Mouse (Mus musculus) large intestine, adult 2 months (tissue): ENCODE data around the gene Cdh22. TPM values are rescaled to one million over a fixed set of nuclear protein-coding genes. Genes with fewer than 3 reads are reported as not detected.

Experiments used
- DNase-seq: peaks from one replicate; pipeline ENCODE4 v3.0.0-alpha.2; 2012; ENCODE audit warnings: low read depth, low spot score
- WGBS: fragments of 180-500 bp; shearing (Covaris S2); methylation state at CpG from one replicate; pipeline ENCODE4 v1.1.7; 2018; 5-methylcytosine and 5-hydroxymethylcytosine counted together
- polyA plus RNA-seq: library from polyadenylated mRNA; depleted of rRNA; stranded (reverse); fragments of >200 nt; gene quantifications from 2 replicates; pipeline ENCODE4 v1.2.3, GENCODE M21; 2012

Gene Cdh22
- polyA plus RNA-seq, 1 experiment = 0.11 TPM

- 56% methylated on average over 9 of the region's 9 CpGs for WGBS
- DNase-seq = no peak
Observed at GRCm38 (mm10) chr2:165252801-165253200, 18.1 kb upstream of the Cdh22 start.

DNA sequence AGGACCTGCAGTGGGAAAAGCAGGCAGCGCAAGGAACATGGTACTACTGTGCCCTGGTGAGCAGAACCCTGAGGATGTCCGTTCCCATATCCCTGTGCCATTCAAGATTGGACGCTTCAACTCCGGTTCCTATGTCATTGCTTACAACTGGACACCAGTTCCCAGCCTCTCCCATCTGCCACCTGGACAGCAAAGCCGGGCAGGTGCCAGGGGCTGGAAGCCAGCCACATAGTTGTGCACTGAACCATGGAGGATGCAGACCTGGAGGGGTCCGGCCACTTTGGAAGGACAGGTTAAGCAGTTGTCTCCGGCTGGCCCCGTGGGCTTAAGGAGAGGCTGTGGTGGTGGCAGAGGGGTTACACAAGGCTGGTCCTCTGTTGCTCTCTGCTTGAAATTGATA, 17.7 kb upstream of the Cdh22 start:
- WGBS = 58% methylated on average over 8 of the region's 8 CpGs
- no peak for DNase-seq

DNA sequence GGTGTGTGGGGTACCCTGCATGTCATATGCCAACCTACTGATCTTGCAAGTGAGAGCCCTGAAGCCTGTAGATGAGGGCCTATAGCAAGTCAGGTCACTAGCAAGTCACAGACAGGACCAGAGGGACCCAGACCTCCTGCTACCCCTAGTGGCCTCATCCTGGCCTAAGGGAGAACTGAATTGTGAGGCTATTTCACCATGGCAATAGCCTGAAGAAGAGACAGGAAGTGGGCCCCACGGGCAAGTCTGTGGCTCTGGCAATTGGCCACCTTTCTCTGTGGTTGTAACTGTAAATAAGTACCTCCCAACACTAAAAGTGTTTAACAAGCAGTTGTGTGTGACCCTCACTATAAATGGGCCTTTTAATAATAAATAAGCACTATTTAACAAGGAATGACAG, 16.2 kb upstream of the Cdh22 start:
- 3% methylated on average over 1 of the region's 1 CpGs for WGBS

GRCm38 (mm10) chr2:165248967-165249366, 14.3 kb upstream of the Cdh22 start:
- 40% methylated on average over 3 of the region's 3 CpGs for WGBS

More for the DNA sequence above, 16.2 kb upstream of the Cdh22 start:
- no peak for DNase-seq

GRCm38 (mm10) chr2:165246349-165246748, 11.7 kb upstream of the Cdh22 start:
- DNase-seq = no peak
- 25% methylated on average over 11 of the region's 11 CpGs for whole genome bisulfite sequencing

More at GRCm38 (mm10) chr2:165248967-165249366, 14.3 kb upstream of the Cdh22 start:
- DNase-seq = no peak

GRCm38 (mm10) chr2:165243122-165243720, 8.6 kb upstream of the Cdh22 start:
- no peak for DNase-seq
- WGBS = 9% methylated on average over 11 of the region's 11 CpGs

DNA sequence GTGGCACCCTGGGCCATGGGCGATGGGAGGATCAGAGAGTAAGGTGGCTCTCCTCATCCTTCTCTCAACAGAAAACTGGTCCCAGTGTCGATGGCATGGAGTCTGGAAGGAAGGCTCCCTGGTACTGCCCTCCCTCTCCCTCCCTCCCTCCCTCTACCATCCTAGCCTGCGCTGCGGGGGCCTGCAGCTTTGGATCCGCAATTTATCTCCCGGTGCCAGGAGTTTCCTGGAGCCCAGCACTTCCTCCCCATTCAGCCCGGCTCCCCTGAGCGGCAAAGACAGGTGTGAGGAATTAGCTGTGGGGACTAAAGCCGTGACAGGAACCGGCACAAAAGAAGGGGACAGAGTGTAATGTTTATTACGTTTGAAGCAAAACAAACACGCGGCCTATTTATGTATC, 7.9 kb upstream of the Cdh22 start:
- 4% methylated on average over 13 of the region's 13 CpGs for WGBS
- no peak for DNase-seq

GRCm38 (mm10) chr2:165241786-165242185, 7.1 kb upstream of the Cdh22 start:
- WGBS = 48% methylated on average over 7 of the region's 7 CpGs
- no peak for DNase-seq

DNA sequence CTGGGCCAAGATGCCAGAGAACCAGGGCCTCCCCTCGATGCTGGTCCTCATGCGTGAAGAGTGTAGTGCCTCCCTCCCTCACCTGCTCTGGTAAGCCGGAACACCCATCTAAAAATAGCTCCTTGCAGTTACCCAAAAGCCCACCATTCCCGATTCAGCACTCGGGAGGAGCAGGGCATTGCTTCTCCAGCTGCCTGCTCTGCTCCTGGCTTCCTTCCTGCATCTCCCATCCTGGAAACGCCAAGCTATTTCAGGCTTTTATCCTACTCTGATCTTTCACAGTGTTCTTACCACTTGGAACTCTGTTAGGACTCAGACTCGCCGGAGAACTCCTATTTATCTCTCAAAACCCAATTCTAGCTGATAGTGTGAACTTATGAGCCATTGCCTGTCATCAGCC, 5.7 kb upstream of the Cdh22 start:
- 35% methylated on average over 8 of the region's 8 CpGs for WGBS
- no peak for DNase-seq

- no peak for DNase-seq
- 14% methylated on average over 15 of the region's 15 CpGs for WGBS
Observed at GRCm38 (mm10) chr2:165239533-165240144, 5.0 kb upstream of the Cdh22 start.

- no peak for DNase-seq
- 23% methylated on average over 12 of the region's 12 CpGs for WGBS
Observed at GRCm38 (mm10) chr2:165238416-165239145, 3.9 kb upstream of the Cdh22 start.

- WGBS = under 1% methylated on average over 40 of the region's 41 CpGs
Observed at GRCm38 (mm10) chr2:165234291-165234612, 401 bp downstream of the Cdh22 start.

GRCm38 (mm10) chr2:165233491-165234290, 962 bp downstream of the Cdh22 start:
- DNase-seq = no peak
- 2% methylated on average over 82 of the region's 82 CpGs for WGBS

More at GRCm38 (mm10) chr2:165234291-165234612, 401 bp downstream of the Cdh22 start:
- DNase-seq = no peak

GRCm38 (mm10) chr2:165229050-165229449, 5.6 kb downstream of the Cdh22 start:
- DNase-seq = no peak
- 79% methylated on average over 11 of the region's 11 CpGs for WGBS

DNA sequence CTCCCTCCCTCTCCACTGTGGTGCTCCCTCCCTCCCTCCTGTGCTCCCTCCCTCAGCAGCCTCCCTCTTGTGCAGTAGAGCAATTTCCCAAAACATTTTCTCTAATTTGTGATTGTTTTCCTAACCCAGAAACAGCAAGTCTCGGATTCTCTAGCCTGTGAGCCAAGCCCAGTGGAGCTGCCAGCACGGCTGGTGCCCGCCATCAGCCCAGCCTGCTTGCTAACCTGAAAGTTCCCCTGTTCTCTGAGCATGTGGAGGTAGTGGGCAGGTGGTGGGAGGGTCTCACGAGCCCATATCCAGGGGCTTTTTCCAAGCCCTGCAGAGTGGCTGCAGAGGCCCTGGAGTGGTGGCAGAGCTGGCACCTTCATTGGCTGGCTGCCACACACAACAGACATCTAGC, 10.8 kb downstream of the Cdh22 start:
- no peak for DNase-seq
- 50% methylated on average over 4 of the region's 4 CpGs for WGBS

GRCm38 (mm10) chr2:165221952-165222351, 12.7 kb downstream of the Cdh22 start:
- DNase-seq = no peak
- 6% methylated on average over 9 of the region's 9 CpGs for WGBS

DNA sequence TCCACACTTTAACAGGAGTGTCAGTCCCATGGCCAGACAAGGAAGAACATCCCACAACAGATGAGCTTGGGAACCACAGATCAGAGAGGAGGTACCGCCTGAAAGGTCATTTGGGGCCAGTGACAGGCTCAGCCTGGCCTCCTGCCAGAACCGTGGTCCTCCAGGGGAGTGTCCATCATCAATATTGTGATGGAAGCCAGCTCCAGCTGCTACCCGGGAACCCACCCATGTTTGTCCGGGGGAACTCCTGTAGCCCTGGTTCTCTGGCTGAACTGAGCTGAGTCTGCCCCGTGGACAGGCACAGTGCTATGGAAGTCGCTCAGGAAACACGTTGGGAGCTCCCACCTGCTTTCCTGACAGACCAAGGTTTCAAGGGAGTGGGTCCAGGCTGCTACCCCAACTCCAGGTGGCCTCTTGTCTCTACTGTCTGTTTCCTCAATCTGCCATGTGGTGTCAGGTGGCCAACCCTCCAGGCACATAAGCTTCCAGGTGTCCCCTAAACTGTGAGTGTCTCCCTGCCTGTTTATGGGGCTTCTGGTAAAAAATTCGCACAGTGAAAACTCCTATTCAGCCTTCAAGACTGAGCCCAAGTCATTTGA, 14.2 kb downstream of the Cdh22 start:
- DNase-seq = no peak
- WGBS = 51% methylated on average over 8 of the region's 8 CpGs

DNA sequence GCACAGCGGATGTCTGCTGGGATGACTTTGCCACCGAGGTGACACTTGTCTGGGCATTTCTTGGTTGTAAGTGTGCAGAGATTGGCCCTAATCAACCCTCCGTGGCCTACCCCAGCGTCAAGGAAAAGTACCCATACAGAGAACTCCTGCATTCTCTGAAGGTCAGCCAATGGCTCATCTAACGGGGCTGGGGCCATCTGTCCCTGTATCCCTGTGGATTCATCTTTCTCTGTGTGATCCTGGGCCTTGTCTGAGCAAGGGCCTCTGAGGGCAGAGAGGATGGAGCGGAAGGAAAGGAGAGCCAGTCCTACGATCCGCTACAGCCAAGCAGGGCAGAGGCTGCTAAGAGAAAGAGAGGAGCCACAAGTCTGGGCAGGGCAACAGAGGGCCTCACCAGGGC, 15.7 kb downstream of the Cdh22 start:
- DNase-seq = no peak
- 83% methylated on average over 8 of the region's 8 CpGs for WGBS

DNA sequence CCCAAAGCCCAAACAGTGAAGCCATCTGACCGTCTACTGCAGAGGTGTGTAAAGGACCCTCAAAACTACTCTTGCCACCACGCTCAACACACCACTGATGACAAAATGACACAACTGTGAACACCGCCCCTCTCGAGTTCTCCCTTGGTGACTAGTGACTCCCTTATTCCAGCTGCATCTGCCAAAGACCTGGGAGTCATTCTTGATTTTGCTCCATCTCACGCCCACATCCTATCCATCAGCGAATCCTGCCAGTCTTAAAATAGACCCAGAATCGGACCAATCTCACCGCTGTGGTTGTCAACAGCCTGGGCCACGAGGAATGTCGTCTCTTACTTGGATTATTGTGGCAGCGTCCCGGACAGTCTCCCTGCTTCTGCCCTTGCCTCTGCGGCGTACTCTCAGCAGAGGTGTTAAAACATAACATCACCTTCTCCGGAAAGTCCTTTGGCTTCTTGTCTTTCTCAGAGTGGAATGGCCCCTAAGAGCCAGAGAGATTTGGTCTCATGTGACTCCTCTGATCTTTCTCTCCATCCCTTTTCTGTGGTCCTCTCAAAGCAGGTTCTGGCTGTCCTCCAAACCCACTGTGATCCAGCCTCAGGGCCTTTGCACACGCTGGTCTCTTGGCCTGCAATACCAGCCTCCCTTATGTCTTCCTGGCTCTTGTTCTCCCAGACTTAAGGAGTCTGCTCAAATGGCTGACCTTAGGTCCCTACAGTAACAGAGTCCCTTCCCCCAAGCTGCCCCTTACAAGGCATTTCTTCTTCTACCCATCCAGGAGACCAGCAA, 17.1 kb downstream of the Cdh22 start:
- WGBS = 86% methylated on average over 16 of the region's 16 CpGs
- no peak for DNase-seq
